Mouse (Mus musculus): Measurements from ENCODE around the gene Arhgap28. TPM values are rescaled to one million over a fixed set of nuclear protein-coding genes. Genes with fewer than 3 reads are reported as not detected.

Arhgap28 gene
- polyA plus RNA-seq, 2 experiments = 0.57 to 0.91 TPM

DNA sequence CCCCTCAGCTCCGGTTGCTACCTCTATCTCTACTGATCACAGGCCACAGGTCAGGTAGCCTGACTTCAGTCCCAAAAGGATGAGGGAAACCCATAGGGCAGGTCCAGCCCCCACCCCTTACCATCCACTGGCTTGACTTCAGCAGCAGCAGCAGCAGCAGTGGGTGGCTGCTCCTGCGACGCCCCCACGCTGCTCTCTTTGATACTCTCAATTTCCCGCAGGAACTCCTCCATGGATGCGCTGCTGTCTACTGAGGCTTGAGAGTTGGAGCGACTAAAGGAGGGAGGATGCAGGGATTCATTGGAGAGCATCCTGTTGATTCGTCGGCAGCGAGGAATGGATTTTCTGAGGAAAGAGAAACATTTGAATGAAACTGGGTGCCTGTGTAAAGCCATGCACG lies 102.8 kb downstream of the Arhgap28 start:
- no peaks in the 10 kb centered on the region for H3K27me3 ChIP-seq (ENCODE audit: control insufficient read depth, insufficient read depth, low read length)
- TF ChIP-seq CTCF (IDR thresholded peaks at IDR 0.05; ENCODE audit: low read depth) = no peak
- TF ChIP-seq EP300 (IDR thresholded peaks at IDR 0.05; ENCODE audit: low read depth) = no peak
- H3K4me1 ChIP-seq (replicated peaks; ENCODE audit: control insufficient read depth in 2 of 2, insufficient read depth in 2 of 2, low read length in 1 of 2) = no peaks in the 10 kb centered on the region
- H3K4me3 ChIP-seq (ENCODE audit: insufficient read depth in 1 of 2, low read depth in 2 of 2, low read length in 2 of 2) = no peak overlapping the region
- no peaks in the 10 kb centered on the region for H3K36me3 ChIP-seq (replicated peaks; ENCODE audit: control insufficient read depth, insufficient read depth, low read depth)
- ATAC-seq (ENCODE audit: insufficient read depth) = no peak
- no peak for DNase-seq (ENCODE audit: low read depth in 3 of 3, low spot score in 3 of 3)
- no peak overlapping the region for H3K9ac ChIP-seq (replicated peaks)
- no peak overlapping the region for H3K4me2 ChIP-seq (ENCODE audit: low read depth)
- H3K9me3 ChIP-seq (ENCODE audit: control insufficient read depth, low read length) = no peaks in the 10 kb centered on the region
- 86% methylated on average over 11 of the region's 11 CpGs for WGBS (ENCODE audit: insufficient replicate concordance)
- H3K27ac ChIP-seq = no peak overlapping the region

DNA sequence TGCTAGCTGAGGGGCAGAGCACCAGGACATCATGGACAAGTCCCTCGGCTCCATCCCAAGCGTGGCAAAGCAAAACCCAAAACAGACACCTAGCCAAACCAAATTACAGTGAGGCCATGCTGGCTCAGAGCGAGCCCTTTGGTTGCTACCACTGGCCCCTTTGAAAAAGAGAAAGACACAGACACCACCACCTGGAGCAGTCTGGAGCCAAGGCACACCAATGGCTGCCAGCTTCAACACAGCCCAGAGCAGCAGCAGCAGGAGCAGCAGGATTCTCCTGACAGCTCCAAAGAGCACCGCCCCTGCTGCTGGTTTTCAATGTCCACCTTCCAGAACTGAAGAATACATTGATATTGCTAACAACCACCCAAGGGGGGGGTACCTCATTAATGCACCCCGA lies 104.5 kb downstream of the Arhgap28 start:
- H3K9ac ChIP-seq (replicated peaks) = no peak overlapping the region
- no peak overlapping the region for H3K4me2 ChIP-seq (ENCODE audit: low read depth)
- H3K4me1 ChIP-seq (replicated peaks; ENCODE audit: control insufficient read depth in 2 of 2, insufficient read depth in 2 of 2, low read length in 1 of 2) = no peaks in the 10 kb centered on the region
- no peak overlapping the region for H3K4me3 ChIP-seq (ENCODE audit: insufficient read depth in 1 of 2, low read depth in 2 of 2, low read length in 2 of 2)
- 76% methylated on average over 5 of the region's 5 CpGs for WGBS (ENCODE audit: insufficient replicate concordance)
- H3K36me3 ChIP-seq (replicated peaks; ENCODE audit: control insufficient read depth, insufficient read depth, low read depth) = no peaks in the 10 kb centered on the region
- H3K27me3 ChIP-seq (ENCODE audit: control insufficient read depth, insufficient read depth, low read length) = no peaks in the 10 kb centered on the region
- no peak overlapping the region for H3K27ac ChIP-seq
- TF ChIP-seq EP300 (IDR thresholded peaks at IDR 0.05; ENCODE audit: low read depth) (no peak), CTCF (IDR thresholded peaks at IDR 0.05; ENCODE audit: low read depth) (no peak)
- ATAC-seq (ENCODE audit: insufficient read depth) (no peak), DNase-seq (ENCODE audit: low read depth in 3 of 3, low spot score in 3 of 3) (no peak)
- H3K9me3 ChIP-seq (ENCODE audit: control insufficient read depth, low read length) = no peaks in the 10 kb centered on the region

DNA sequence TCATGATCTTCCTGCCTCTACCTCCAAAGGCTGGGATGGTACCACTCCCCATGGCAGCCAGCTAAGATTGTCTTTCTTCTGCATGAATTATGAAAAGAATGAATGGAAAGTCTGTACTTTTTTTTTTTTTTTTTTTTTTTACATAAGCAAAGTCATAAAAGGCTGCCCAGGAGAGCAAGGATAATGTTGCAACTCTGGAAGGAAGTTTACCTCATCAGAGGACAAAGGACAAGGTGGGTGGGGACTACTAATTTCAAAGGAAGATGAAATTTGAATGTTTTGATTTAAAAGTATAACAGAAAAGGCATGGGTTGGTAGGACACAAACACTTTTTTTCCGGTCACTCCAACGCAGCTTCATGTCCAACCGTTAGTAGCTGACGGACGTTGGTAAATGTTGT lies 107.5 kb downstream of the Arhgap28 start:
- Histone ChIP-seq H3K4me1 (replicated peaks; ENCODE audit: control insufficient read depth in 2 of 2, insufficient read depth in 2 of 2, low read length in 1 of 2) (no peaks in the 10 kb centered on the region), H3K4me3 (ENCODE audit: insufficient read depth in 1 of 2, low read depth in 2 of 2, low read length in 2 of 2) (no peak overlapping the region), H3K27ac (no peak overlapping the region), H3K9me3 (ENCODE audit: control insufficient read depth, low read length) (no peaks in the 10 kb centered on the region), H3K36me3 (replicated peaks; ENCODE audit: control insufficient read depth, insufficient read depth, low read depth) (no peaks in the 10 kb centered on the region), H3K4me2 (ENCODE audit: low read depth) (no peak overlapping the region), H3K27me3 (ENCODE audit: control insufficient read depth, insufficient read depth, low read length) (no peaks in the 10 kb centered on the region), H3K9ac (replicated peaks) (no peak overlapping the region)
- WGBS (ENCODE audit: insufficient replicate concordance) = 72% methylated on average over 5 of the region's 5 CpGs
- no peak for TF ChIP-seq EP300 (IDR thresholded peaks at IDR 0.05; ENCODE audit: low read depth)
- no peak for TF ChIP-seq CTCF (IDR thresholded peaks at IDR 0.05; ENCODE audit: low read depth)
- no peak for DNase-seq (ENCODE audit: low read depth in 3 of 3, low spot score in 3 of 3)
- no peak for ATAC-seq (ENCODE audit: insufficient read depth)

DNA sequence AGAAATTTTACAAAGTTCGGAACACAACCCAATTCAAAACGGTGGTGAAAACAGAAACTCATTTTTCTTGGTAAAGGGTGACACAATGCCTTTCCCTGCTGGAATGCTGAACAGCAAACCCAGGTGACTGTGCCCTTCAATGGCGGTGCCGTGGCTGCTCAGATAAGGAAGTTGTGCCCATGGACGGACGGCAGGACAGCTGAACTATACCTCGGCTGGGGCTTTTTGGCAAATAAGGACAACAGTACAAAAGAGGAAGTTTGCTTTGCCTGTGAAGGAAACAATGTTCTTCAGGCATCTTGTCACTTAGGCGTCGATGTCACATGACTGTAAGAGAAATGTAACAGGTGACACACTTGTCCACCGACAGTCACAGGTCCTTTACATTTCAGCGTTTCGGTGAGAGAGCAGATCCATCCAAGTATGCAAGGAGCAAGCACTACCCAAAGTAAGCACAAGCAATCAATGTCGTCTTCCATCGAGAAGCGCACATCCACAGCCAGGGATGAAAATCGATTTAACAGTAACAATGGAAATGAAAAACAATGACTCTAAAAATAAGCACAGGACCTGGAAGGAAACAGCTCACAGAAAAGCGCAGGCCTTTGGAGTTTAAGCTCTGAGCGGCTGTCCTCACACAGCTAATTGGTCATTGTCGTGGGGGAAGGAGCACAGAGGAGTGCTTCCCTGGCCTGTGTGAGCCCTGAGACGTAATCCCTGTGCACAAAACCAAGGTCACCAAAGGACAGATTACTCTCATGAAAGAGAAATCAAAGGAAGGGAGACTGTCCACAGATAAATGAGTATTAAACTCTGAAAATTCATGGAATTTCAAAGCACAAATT lies 114.2 kb downstream of the Arhgap28 start:
- H3K4me3 ChIP-seq (ENCODE audit: insufficient read depth in 1 of 2, low read depth in 2 of 2, low read length in 2 of 2) = no peak overlapping the region
- H3K4me1 ChIP-seq (replicated peaks; ENCODE audit: control insufficient read depth in 2 of 2, insufficient read depth in 2 of 2, low read length in 1 of 2) = no peaks in the 10 kb centered on the region
- no peak overlapping the region for H3K4me2 ChIP-seq (ENCODE audit: low read depth)
- H3K27ac ChIP-seq = no peak overlapping the region
- WGBS (ENCODE audit: insufficient replicate concordance) = 29% methylated on average over 20 of the region's 20 CpGs
- no peak for DNase-seq (ENCODE audit: low read depth in 3 of 3, low spot score in 3 of 3)
- no peaks in the 10 kb centered on the region for H3K27me3 ChIP-seq (ENCODE audit: control insufficient read depth, insufficient read depth, low read length)
- no peaks in the 10 kb centered on the region for H3K36me3 ChIP-seq (replicated peaks; ENCODE audit: control insufficient read depth, insufficient read depth, low read depth)
- H3K9me3 ChIP-seq (ENCODE audit: control insufficient read depth, low read length) = no peaks in the 10 kb centered on the region
- TF ChIP-seq EP300 (IDR thresholded peaks at IDR 0.05; ENCODE audit: low read depth) = no peak
- TF ChIP-seq CTCF (IDR thresholded peaks at IDR 0.05; ENCODE audit: low read depth) = no peak
- no peak overlapping the region for H3K9ac ChIP-seq (replicated peaks)
- ATAC-seq (ENCODE audit: insufficient read depth) = no peak

DNA sequence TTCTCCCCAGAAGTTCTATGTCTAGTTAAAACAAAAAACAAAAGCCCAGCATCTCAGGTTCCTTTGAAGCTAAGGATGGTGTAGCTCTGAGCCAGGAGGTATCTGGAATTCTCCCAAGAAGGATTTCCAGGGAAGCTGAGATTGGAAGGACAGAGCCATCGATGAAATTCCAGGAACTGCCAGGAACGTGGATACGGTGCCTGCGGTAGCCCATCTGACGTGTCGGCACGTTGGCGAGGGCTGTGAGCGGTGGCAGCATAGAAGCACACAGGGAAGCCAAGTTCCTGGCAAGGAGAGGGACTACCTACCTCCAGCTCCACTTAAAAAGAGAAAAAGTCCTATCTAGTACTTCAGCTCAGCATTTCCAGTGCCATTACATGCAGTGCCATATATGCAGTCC lies 115.8 kb downstream of the Arhgap28 start:
- no peaks in the 10 kb centered on the region for H3K36me3 ChIP-seq (replicated peaks; ENCODE audit: control insufficient read depth, insufficient read depth, low read depth)
- no peak overlapping the region for H3K4me3 ChIP-seq (ENCODE audit: insufficient read depth in 1 of 2, low read depth in 2 of 2, low read length in 2 of 2)
- no peak overlapping the region for H3K27ac ChIP-seq
- no peaks in the 10 kb centered on the region for H3K4me1 ChIP-seq (replicated peaks; ENCODE audit: control insufficient read depth in 2 of 2, insufficient read depth in 2 of 2, low read length in 1 of 2)
- ATAC-seq (ENCODE audit: insufficient read depth) = no peak
- H3K9me3 ChIP-seq (ENCODE audit: control insufficient read depth, low read length) = no peaks in the 10 kb centered on the region
- H3K27me3 ChIP-seq (ENCODE audit: control insufficient read depth, insufficient read depth, low read length) = no peaks in the 10 kb centered on the region
- no peak overlapping the region for H3K4me2 ChIP-seq (ENCODE audit: low read depth)
- WGBS (ENCODE audit: insufficient replicate concordance) = 84% methylated on average over 9 of the region's 9 CpGs
- TF ChIP-seq CTCF (IDR thresholded peaks at IDR 0.05; ENCODE audit: low read depth) (no peak), EP300 (IDR thresholded peaks at IDR 0.05; ENCODE audit: low read depth) (no peak)
- no peak overlapping the region for H3K9ac ChIP-seq (replicated peaks)
- no peak for DNase-seq (ENCODE audit: low read depth in 3 of 3, low spot score in 3 of 3)
